Mouse (Mus musculus): Measurements from ENCODE around the gene Fndc3b. TPM values are rescaled to one million over a fixed set of nuclear protein-coding genes. Genes with fewer than 3 reads are reported as not detected.
A peak's percentile ranks its signal among the peaks of the same experiment; 100 is the strongest.

Fndc3b gene
- polyA plus RNA-seq, 1 experiment from 2014 or later: 20.3 TPM

- Histone ChIP-seq H3K9me3 (no peaks in the 10 kb centered on the region), H3K27me3 (no peaks in the 10 kb centered on the region), H3K4me3 (replicated peaks) (no peak overlapping the region), H3K36me3 (peaks cover 85% of the 10 kb centered on the region), H3K27ac (no peak overlapping the region), H3K9ac (replicated peaks) (no peak overlapping the region), H3K4me2 (no peak overlapping the region), H3K4me1 (replicated peaks) (no peaks in the 10 kb centered on the region)
- ATAC-seq (ENCODE audit: insufficient number of reproducible peaks, insufficient read depth, low FRiP score, low TSS enrichment, low read depth): no peak
- 91% methylated on average over 7 of the region's 7 CpGs for WGBS
Measured at GRCm38 (mm10) chr3:27461861-27462260, 249.2 kb downstream of the Fndc3b start.

GRCm38 (mm10) chr3:27461037-27461436 lies 250.1 kb downstream of the Fndc3b start:
- H3K4me3 ChIP-seq (replicated peaks): no peak overlapping the region
- no peaks in the 10 kb centered on the region for H3K4me1 ChIP-seq (replicated peaks)
- peaks cover 89% of the 10 kb centered on the region for H3K36me3 ChIP-seq
- 38% methylated on average over 1 of the region's 1 CpGs for WGBS
- no peak overlapping the region for H3K4me2 ChIP-seq
- no peak overlapping the region for H3K27ac ChIP-seq
- no peak overlapping the region for H3K9ac ChIP-seq (replicated peaks)
- ATAC-seq (ENCODE audit: insufficient number of reproducible peaks, insufficient read depth, low FRiP score, low TSS enrichment, low read depth): peak; percentile 33; the same call in 1 of the 2 replicates
- no peaks in the 10 kb centered on the region for H3K9me3 ChIP-seq
- H3K27me3 ChIP-seq: no peaks in the 10 kb centered on the region

DNA sequence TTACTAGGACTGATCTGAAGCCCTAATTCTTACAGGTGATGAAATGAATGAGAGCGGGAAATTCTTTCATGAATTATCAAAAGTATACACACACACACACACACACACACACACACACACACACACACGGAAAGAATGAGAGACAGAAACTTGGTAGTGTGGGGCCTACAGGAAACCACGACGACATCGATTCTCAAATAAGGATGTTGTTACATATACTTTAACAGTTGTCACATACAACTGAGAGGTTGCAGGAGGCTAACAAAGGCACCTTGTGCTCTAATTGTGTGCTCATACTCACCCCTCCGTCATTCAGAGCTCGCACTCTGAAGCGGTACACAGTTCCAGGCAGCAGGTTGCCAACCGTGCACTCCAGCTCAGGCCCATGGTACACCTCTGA lies 252.7 kb downstream of the Fndc3b start:
- Histone ChIP-seq H3K36me3 (peaks cover 94% of the 10 kb centered on the region), H3K4me1 (replicated peaks) (no peaks in the 10 kb centered on the region), H3K9me3 (0 out of 2 replicates have a peak, but pooled peaks cover 4% of the 10 kb centered on the region), H3K4me2 (no peak overlapping the region), H3K27me3 (no peaks in the 10 kb centered on the region), H3K4me3 (replicated peaks) (no peak overlapping the region), H3K9ac (replicated peaks) (no peak overlapping the region), H3K27ac (no peak overlapping the region)
- whole genome bisulfite sequencing: 89% methylated on average over 9 of the region's 9 CpGs
- no peak for ATAC-seq (ENCODE audit: insufficient number of reproducible peaks, insufficient read depth, low FRiP score, low TSS enrichment, low read depth)

DNA sequence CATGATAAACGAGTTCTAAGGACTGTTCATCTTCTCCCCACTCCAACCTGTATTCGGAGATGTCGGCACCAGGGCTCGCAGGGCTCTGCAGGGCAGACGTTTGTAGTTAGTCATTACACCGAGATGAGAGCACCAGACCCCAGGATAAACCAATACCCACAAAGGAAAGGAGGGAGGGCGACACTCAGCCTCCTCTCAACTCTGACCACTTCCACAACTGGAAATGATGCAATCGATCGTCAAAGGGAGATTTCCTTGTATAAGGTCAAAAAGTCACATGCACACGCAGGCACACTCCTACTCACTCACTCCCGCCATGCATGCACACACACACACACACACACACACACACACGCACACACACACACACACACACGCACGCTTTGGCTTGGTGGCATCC lies 254.6 kb downstream of the Fndc3b start:
- H3K27me3 ChIP-seq: no peaks in the 10 kb centered on the region
- no peak overlapping the region for H3K4me2 ChIP-seq
- no peaks in the 10 kb centered on the region for H3K4me1 ChIP-seq (replicated peaks)
- 0 out of 2 replicates have a peak, but pooled peaks cover 4% of the 10 kb centered on the region for H3K9me3 ChIP-seq
- peaks cover 95% of the 10 kb centered on the region for H3K36me3 ChIP-seq
- no peak overlapping the region for H3K9ac ChIP-seq (replicated peaks)
- H3K27ac ChIP-seq: no peak overlapping the region
- 91% methylated on average over 14 of the region's 14 CpGs for WGBS
- no peak for ATAC-seq (ENCODE audit: insufficient number of reproducible peaks, insufficient read depth, low FRiP score, low TSS enrichment, low read depth)
- H3K4me3 ChIP-seq (replicated peaks): no peak overlapping the region

DNA sequence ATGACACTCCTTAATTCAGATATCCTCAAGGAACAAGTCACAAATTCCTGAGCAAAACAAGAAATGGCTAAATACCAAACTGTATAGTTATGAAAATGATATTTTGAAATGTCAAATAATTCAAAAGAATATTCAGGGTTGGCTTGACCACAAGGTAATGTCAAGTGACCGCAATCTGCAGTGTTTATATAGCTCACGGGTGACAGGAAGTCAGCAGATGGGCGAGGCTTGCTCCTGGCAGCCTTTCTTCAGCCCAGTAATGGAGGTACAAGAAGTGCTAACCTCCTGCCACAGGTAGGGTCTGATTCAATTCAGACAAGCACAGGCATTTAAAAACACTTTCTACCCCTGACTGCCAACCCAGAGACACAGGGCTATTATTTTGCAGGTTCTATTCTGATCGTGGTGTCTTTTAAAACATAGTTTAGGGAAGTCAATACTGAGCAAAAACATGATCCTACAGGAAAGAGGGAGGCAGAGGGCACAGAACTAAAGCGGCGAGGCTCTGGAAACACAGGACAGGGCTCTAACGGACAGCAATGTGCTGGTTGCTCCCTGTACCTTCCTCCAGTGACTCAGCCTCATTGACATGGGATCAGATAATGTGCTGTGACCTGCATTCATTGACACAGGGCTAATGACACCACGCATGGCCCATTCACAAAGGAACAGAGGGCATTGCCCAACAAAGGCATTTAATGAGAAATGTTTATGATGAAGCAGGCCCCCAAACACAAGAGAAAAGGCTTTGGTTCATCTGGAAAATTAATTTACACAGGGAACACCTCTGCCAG lies 256.5 kb downstream of the Fndc3b start:
- Histone ChIP-seq H3K27ac (no peak overlapping the region), H3K9me3 (0 out of 2 replicates have a peak, but pooled peaks cover 4% of the 10 kb centered on the region), H3K4me2 (no peak overlapping the region), H3K4me3 (replicated peaks) (no peak overlapping the region), H3K36me3 (peaks cover 91% of the 10 kb centered on the region), H3K4me1 (replicated peaks) (no peaks in the 10 kb centered on the region), H3K27me3 (no peaks in the 10 kb centered on the region), H3K9ac (replicated peaks) (no peak overlapping the region)
- WGBS: 89% methylated on average over 8 of the region's 8 CpGs
- no peak for ATAC-seq (ENCODE audit: insufficient number of reproducible peaks, insufficient read depth, low FRiP score, low TSS enrichment, low read depth)

- WGBS: 84% methylated on average over 13 of the region's 13 CpGs
- no peak overlapping the region for H3K27ac ChIP-seq
- peaks cover 88% of the 10 kb centered on the region for H3K36me3 ChIP-seq
- H3K9ac ChIP-seq (replicated peaks): no peak overlapping the region
- no peak for ATAC-seq (ENCODE audit: insufficient number of reproducible peaks, insufficient read depth, low FRiP score, low TSS enrichment, low read depth)
- H3K4me1 ChIP-seq (replicated peaks): no peaks in the 10 kb centered on the region
- H3K9me3 ChIP-seq: 0 out of 2 replicates have a peak, but pooled peaks cover 4% of the 10 kb centered on the region
- H3K4me2 ChIP-seq: no peak overlapping the region
- no peak overlapping the region for H3K4me3 ChIP-seq (replicated peaks)
- no peaks in the 10 kb centered on the region for H3K27me3 ChIP-seq
Measured at GRCm38 (mm10) chr3:27453453-27454098, 257.5 kb downstream of the Fndc3b start.

DNA sequence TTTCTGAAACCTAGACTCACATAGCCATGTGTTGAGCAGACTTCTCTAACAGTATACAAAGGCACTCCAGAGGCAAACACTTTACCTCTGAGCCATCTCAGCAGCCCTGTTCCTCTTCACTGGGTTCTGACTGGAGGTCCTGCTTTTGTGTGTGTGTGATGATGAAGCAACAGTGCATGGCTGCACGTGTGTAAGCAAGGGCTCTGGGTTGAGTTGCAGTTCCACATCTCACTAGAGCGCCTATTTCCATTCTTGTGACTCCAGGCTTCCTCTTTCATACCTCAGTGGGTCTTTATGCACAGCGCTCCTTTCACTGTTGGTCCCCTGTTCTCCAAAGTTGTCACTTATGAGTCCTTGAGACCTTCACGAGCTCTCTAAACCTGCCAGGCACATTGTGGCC lies 261.7 kb downstream of the Fndc3b start:
- no peaks in the 10 kb centered on the region for H3K4me1 ChIP-seq (replicated peaks)
- H3K36me3 ChIP-seq: peaks cover 58% of the 10 kb centered on the region
- H3K9ac ChIP-seq (replicated peaks): no peak overlapping the region
- WGBS: 88% methylated on average over 4 of the region's 4 CpGs
- ATAC-seq (ENCODE audit: insufficient number of reproducible peaks, insufficient read depth, low FRiP score, low TSS enrichment, low read depth): no peak
- H3K4me2 ChIP-seq: no peak overlapping the region
- no peak overlapping the region for H3K4me3 ChIP-seq (replicated peaks)
- 0 out of 2 replicates have a peak, but pooled peaks cover 4% of the 10 kb centered on the region for H3K9me3 ChIP-seq
- H3K27ac ChIP-seq: no peak overlapping the region
- H3K27me3 ChIP-seq: no peaks in the 10 kb centered on the region

GRCm38 (mm10) chr3:27448367-27448766 lies 262.7 kb downstream of the Fndc3b start:
- Histone ChIP-seq H3K27ac (no peak overlapping the region), H3K4me2 (no peak overlapping the region), H3K9ac (replicated peaks) (no peak overlapping the region), H3K36me3 (peaks cover 51% of the 10 kb centered on the region), H3K4me1 (replicated peaks) (no peaks in the 10 kb centered on the region), H3K27me3 (no peaks in the 10 kb centered on the region), H3K9me3 (no peaks in the 10 kb centered on the region), H3K4me3 (replicated peaks) (no peak overlapping the region)
- 90% methylated on average over 9 of the region's 9 CpGs for WGBS
- no peak for ATAC-seq (ENCODE audit: insufficient number of reproducible peaks, insufficient read depth, low FRiP score, low TSS enrichment, low read depth)

- H3K27ac ChIP-seq: no peak overlapping the region
- H3K4me1 ChIP-seq (replicated peaks): peaks cover 8% of the 10 kb centered on the region; the same call in 1 of the 2 replicates
Measured at GRCm38 (mm10) chr3:27439704-27440103, 271.4 kb downstream of the Fndc3b start.

GRCm38 (mm10) chr3:27435096-27435620 lies 275.9 kb downstream of the Fndc3b start:
- Histone ChIP-seq H3K36me3 (peaks cover 32% of the 10 kb centered on the region), H3K9ac (replicated peaks) (no peak overlapping the region), H3K9me3 (no peaks in the 10 kb centered on the region), H3K27me3 (no peaks in the 10 kb centered on the region), H3K27ac (no peak overlapping the region), H3K4me1 (replicated peaks) (peaks cover 9% of the 10 kb centered on the region; the same call in 1 of the 2 replicates), H3K4me3 (replicated peaks) (no peak overlapping the region), H3K4me2 (no peak overlapping the region)
- no peak for ATAC-seq (ENCODE audit: insufficient number of reproducible peaks, insufficient read depth, low FRiP score, low TSS enrichment, low read depth)
- 52% methylated on average over 6 of the region's 6 CpGs for WGBS

More at GRCm38 (mm10) chr3:27439704-27440103, 271.4 kb downstream of the Fndc3b start:
- no peak overlapping the region for H3K9ac ChIP-seq (replicated peaks)
- peaks cover 35% of the 10 kb centered on the region for H3K36me3 ChIP-seq
- WGBS: 86% methylated on average over 16 of the region's 16 CpGs
- no peaks in the 10 kb centered on the region for H3K27me3 ChIP-seq
- no peaks in the 10 kb centered on the region for H3K9me3 ChIP-seq
- no peak overlapping the region for H3K4me3 ChIP-seq (replicated peaks)
- no peak overlapping the region for H3K4me2 ChIP-seq
- ATAC-seq (ENCODE audit: insufficient number of reproducible peaks, insufficient read depth, low FRiP score, low TSS enrichment, low read depth): no peak

DNA sequence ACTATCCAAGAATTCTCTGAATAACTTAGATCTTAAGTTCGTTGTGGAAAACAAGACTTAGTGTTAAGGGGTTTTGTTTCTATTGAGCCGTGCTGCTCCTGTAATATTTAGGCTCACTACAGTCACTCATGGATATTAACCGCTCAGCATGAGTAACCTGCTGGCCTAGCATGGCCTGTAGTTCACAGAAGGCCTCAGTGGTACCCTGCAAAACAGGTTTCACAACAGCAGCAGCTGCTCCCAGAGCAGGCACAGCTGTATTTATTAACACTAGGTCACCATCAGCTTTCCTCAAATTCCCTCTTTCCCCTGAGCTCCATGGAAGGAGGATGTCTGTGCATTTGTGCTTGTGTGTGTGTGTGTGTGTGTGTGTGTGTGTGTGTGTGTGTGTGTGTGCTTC lies 278.1 kb downstream of the Fndc3b start:
- H3K27me3 ChIP-seq: no peaks in the 10 kb centered on the region
- 82% methylated on average over 3 of the region's 3 CpGs for WGBS

More for the DNA sequence above, 278.1 kb downstream of the Fndc3b start:
- Histone ChIP-seq H3K27ac (no peak overlapping the region), H3K9ac (replicated peaks) (no peak overlapping the region), H3K4me2 (no peak overlapping the region), H3K4me1 (replicated peaks) (peaks cover 9% of the 10 kb centered on the region; the same call in 1 of the 2 replicates), H3K36me3 (peaks cover 31% of the 10 kb centered on the region), H3K4me3 (replicated peaks) (no peak overlapping the region), H3K9me3 (no peaks in the 10 kb centered on the region)
- ATAC-seq (ENCODE audit: insufficient number of reproducible peaks, insufficient read depth, low FRiP score, low TSS enrichment, low read depth): no peak
